Mouse (Mus musculus) T-helper 2 cell (primary cell): ENCODE results near the gene Mmp9.

Experiments used
- in situ Hi-C: fragments of 300-600 bp; cut with MboI, MseI; formaldehyde crosslinking; loops from one replicate; pipeline ENCODE4 v1.15.1; 2025; ENCODE audit warnings: high pct_unique_total_duplicates

The Mmp9 gene

GRCm38 (mm10) chr2:164955725-164956124, 15.1 kb downstream of the Mmp9 start:
- in situ Hi-C loops = no loop called here

DNA sequence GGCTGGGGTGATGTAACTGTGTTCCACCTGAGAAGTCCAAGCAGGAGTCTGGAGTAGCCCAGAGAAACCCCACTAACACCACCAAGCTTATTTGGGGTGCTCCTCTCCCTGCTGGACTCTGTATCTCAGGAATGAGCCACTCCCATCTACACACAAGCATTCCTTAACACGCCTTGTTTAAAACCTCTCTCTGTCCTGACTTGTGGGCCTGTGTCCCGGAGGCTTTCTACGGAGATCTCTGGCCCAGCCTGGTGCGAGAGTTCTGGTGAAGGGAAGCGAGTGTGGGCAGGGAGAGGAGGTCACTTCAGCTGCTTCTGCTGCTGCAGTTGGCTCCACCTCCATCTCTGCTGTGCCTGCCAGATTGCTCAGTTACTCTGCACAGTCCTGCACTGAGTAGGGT, 15.6 kb downstream of the Mmp9 start:
- in situ Hi-C loops = no loop called here

DNA sequence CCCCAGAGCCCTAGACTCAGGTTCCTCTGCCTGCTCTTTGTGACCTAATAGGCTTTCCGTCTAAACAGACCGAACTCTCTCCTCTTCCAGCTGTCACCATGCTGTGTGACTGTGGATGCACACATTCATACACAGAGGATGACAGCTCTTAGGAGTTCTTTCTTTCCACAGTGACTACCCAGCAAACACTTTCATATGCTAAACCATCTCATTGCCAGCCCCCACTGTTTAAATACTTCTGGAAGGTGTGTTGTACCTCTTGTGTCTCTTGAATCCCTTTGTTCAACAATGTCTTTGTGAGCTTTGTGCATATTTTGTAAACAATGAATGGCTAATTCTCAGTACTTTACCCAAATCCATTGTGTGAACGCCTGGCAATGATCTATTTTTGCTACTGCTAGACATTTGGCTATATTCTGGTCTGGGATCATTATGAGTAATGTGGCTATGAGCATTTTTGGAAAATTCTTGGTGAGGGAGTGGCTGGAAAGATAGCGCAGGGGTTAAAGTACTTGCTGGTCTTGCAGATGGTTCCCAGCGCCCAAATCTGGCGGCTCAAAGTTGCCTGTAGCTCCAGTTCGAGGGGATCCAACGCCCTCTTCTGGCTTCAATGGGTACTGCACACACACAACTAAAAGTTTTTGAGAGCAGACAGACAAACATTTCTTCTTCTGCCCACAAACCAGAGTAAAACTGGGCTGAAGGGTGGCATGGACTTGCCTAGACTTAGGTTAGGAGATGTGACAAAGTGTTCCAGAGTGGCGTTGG, 17.2 kb downstream of the Mmp9 start:
- in situ Hi-C loops = no loop called here

DNA sequence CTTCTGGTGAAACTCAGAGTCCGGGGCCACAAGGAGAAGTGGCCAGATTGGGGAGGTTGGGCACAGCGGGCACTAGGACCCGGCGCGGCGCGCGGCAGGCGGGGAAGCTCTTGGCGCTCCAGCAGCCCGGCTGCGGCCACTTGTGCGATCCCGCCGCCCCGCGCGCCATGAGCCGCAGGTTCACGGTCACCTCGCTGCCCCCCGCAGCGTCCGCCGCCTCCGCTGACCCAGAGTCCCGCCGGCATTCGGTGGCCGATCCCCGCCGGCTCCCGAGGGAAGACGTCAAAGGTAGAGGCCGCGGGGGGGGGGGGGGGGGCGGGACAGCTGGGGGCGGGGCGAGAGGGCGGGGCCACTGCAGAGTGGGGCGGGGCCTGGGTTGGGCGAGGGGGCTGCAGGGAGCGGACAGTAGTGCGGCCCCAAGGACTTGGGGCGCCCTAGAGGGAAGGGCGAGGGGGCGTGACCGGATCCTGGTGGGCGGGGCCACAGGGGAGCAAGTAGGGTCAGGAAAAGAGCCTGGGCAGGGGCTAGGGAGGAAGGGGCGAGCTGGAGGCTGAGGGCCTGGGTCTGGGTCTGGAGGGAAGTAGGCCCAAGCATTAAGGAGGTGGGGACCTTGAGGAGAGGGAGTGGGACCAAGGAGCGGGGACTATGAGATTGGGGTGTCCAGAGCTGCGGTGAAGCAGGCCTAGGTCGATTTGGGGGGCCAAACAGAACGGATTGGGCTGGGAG, 20.3 kb downstream of the Mmp9 start, which contains the start of gene Slc12a5:
Gene Slc12a5, plus strand, starts transcription at position 87 of the 726 bp plus-strand sequence.
- in situ Hi-C loops = no loop called here

DNA sequence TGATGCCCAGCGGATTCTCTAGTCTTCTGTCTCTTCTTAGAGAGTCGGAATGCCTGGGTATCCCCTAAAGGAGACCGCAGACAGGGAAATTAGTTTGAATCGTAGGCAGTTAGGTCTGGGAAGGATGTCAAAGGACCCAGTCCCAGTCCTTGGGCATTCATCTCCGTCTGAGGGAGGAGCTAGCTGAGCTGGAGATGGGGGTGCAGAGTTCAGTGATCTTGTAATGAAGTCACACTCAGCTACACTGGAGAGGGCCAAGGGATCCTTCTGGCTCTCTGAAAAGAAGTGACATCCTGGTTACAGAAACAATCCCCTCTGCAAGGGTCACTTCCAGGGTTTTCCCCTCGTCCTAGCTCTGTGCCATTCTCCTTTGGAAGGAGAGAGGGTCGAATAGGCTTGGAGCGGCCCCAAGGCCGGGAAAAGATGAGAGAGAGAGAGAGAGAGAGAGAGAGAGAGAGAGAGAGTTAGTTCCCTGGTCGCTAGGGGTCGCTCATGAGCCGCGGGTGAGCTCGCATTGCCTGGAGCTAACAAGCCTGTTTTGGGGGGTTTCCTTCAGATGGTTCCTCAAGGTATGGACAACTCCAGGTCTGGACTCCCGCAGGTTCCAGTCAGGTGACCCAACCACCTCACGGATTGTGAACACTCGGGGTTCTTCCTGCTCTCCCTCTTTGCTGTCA, 21.1 kb downstream of the Mmp9 start:
- in situ Hi-C loops = no loop called here

GRCm38 (mm10) chr2:164962183-164962580, 21.6 kb downstream of the Mmp9 start:
- in situ Hi-C loops = no loop called here

GRCm38 (mm10) chr2:164964242-164964894, 23.8 kb downstream of the Mmp9 start:
- in situ Hi-C loops = no loop called here

DNA sequence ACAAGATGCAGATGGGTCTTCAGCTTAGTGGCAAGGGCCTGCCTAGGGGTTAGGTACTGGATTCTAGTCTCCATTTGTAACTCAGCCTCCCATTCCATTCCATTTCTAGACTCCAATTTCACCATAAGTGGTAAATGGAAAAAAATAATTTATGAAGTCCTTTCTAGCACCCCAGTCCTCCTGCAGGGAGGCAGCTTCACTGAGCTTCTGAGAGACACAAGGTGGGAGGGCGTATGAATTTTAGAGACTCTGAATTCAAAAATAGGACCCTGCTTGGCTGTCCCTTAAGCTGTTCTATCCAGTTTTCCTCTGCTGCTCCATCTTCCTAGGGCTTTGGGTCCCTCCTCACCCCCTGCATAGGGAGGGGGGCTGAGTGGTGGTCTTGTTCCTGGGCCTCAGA, 24.4 kb downstream of the Mmp9 start:
- in situ Hi-C loops = no loop called here

GRCm38 (mm10) chr2:164966381-164966780, 25.8 kb downstream of the Mmp9 start:
- in situ Hi-C loops = no loop called here

GRCm38 (mm10) chr2:164967193-164967592, 26.6 kb downstream of the Mmp9 start:
- in situ Hi-C loops = no loop called here

- in situ Hi-C loops = no loop called here
These were observed 27.3 kb downstream of the Mmp9 start for GRCm38 (mm10) chr2:164967761-164968440.

DNA sequence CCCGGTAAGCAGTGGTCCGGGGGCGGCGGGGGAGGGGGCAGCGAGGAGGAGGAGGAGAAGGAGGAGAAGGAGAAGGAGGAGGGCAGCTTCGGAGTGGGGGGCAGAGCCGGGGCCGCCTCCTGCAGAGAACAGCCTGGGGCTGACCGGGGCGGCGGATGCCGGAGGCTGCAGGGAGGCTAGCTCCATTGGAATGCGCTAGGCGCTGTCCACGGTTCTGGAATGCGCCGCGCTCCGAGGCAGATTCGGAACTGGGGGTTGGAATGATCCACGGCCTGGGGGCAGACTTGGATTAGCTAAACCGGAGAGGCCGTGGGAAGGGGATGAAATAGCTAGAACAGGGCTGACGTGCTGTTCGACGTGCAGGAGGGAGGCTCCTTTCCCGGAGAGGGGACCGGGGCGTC, 27.9 kb downstream of the Mmp9 start:
- in situ Hi-C loops = no loop called here

- in situ Hi-C loops = no loop called here
These were observed 28.8 kb downstream of the Mmp9 start for GRCm38 (mm10) chr2:164969348-164969781.

DNA sequence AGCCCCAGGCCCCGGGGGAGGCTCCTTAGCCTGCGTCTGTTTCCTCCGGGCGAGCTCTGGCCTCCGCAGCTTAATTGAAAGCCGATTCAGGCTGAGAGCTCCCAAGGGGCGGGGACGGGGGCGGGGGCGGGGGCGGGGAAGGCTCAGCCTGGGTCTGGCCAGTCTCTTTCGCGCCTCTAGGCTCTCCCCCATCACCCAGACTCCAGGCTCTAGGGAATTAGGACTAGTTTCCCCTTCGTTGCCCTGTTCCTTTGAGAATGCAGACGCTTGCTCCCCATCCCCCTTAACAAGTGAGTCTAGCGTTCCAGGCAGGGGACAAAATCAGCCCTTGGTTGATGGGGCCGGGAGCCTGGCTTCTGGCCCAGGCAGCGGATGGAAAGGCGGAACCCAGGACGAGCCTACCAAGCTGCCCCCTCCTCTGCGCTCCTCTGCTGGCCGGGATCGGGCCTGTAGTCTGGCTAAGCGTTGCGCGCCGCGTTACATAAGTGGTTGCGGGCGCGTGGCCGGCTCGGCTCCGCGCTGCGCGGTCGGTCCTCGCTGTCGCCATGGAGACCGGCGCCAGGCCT, 30.1 kb downstream of the Mmp9 start:
- in situ Hi-C loops = no loop called here

DNA sequence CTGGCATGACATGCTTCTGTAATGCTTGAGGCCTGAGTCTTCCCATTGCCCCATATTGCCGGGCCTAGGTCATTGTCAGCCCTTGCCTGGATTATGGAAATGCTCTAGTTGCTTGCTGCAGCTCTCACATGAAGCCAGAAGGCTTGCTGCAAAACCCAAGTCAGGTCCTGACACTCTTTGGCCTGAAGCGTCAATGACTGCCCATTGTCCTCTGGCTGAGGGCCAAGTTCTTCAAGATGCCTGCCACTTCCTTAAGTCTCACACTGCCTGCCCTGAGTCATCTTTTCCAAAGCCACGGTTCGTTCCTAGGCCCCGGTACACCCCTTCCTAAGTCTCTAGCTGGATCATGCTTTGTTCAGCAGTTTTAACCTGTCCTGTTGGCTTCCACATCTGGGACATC, 32.1 kb downstream of the Mmp9 start:
- in situ Hi-C loops = no loop called here

GRCm38 (mm10) chr2:164975611-164976010, 35.0 kb downstream of the Mmp9 start:
- in situ Hi-C loops = loop anchor here (25.0 kb wide), 1 partner anchor 1537 kb away; no protein-coding TSS in a partner anchor

DNA sequence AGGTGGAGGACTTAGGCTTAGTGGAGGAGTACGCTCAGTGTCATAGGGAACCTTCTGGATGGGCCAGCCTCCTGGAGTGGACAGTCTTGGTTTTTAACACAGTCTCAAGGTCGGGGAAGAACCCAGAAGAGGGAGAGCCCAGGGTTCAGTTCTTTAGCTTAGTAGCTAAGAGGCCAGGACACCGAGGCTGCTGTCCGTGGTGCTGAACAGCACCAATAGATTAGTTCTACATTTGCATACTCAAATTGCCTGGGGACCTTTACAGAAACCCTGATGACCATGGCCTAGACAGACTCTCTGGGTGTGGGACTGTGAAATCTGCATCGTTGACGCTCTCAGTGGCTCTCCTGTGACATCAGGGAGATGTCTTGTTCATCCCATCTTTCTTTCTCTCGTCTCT, 39.2 kb downstream of the Mmp9 start:
- in situ Hi-C loops = loop anchor here (10.0 to 25.0 kb wide), 2 partner anchors 335 to 1533 kb away; no protein-coding TSS in a partner anchor

- in situ Hi-C loops = loop anchor here (10.0 to 25.0 kb wide), 2 partner anchors 341 to 1526 kb away; no protein-coding TSS in a partner anchor
These were observed 45.4 kb downstream of the Mmp9 start for GRCm38 (mm10) chr2:164985962-164986361.

GRCm38 (mm10) chr2:164986371-164987027, 45.9 kb downstream of the Mmp9 start:
- in situ Hi-C loops = loop anchor here (10.0 to 25.0 kb wide), 2 partner anchors 342 to 1526 kb away; no protein-coding TSS in a partner anchor

DNA sequence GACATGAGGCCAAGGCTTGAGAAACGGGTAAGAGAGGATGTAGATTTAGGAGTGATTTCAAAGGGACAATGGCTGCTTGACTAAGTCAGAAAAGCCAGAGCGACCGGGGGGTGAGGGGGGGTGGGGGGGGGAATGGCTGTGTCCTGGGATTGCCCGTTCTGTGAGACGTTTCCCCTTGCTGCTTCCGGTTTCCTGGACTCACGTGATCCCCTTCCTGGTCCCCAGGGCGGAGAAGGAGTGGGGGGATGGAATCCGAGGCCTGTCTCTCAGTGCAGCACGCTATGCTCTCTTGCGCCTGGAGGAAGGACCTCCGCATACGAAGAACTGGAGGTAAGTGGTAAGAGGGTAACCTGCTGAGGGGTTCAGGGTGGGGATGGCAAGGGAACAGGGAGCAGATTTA, 48.2 kb downstream of the Mmp9 start:
- in situ Hi-C loops = loop anchor here (10.0 to 25.0 kb wide), 2 partner anchors 344 to 1524 kb away; no protein-coding TSS in a partner anchor
